Mouse (Mus musculus): ENCODE measurements around the gene Armc3.

GRCm38 (mm10) chr2:19257255-19257654 lies 58.2 kb downstream of the Armc3 start:
- TF ChIP-seq EP300 (IDR thresholded peaks at IDR 0.05) (no peak), CTCF (IDR thresholded peaks at IDR 0.05) (no peak)
